Mouse (Mus musculus) cerebellum, postnatal 36 days (tissue): ENCODE results near the gene Dolk.

ENCODE experiments used
- DNase-seq, 2 experiments: peaks; one replicate each; pipeline ENCODE4 v3.0.0; 2021 to 2022; ENCODE audit warnings: mixed read lengths in 2 of 2

The Dolk gene

GRCm38 (mm10) chr2:30266392-30266941, 19.7 kb downstream of the Dolk start:
- DNase-seq: peak in 1 of 2 experiments; percentile 45

GRCm38 (mm10) chr2:30265767-30266253, 20.3 kb downstream of the Dolk start, which contains the start of gene Phyhd1:
TSS of gene Phyhd1 (plus strand) at chr2:30266203.
- peak; percentile 53 to 69 for DNase-seq

GRCm38 (mm10) chr2:30264671-30265519, 21.2 kb downstream of the Dolk start:
- DNase-seq: no peak

- no peak for DNase-seq
Observed at GRCm38 (mm10) chr2:30263811-30264210, 22.3 kb downstream of the Dolk start.

- DNase-seq: peak; percentile 77 to 83
Observed at GRCm38 (mm10) chr2:30262840-30263441, 23.2 kb downstream of the Dolk start.

- no peak for DNase-seq
Observed at GRCm38 (mm10) chr2:30261921-30262839, 24.0 kb downstream of the Dolk start.

GRCm38 (mm10) chr2:30261064-30261736, 24.9 kb downstream of the Dolk start:
- DNase-seq: no peak

GRCm38 (mm10) chr2:30259131-30260064, 26.7 kb downstream of the Dolk start:
- no peak for DNase-seq

GRCm38 (mm10) chr2:30258600-30258999, 27.5 kb downstream of the Dolk start:
- DNase-seq: no peak

- no peak for DNase-seq
Observed at GRCm38 (mm10) chr2:30257699-30258460, 28.3 kb downstream of the Dolk start.

GRCm38 (mm10) chr2:30256616-30257350, 29.4 kb downstream of the Dolk start:
- DNase-seq: no peak

- DNase-seq: no peak
Observed at GRCm38 (mm10) chr2:30255631-30256395, 30.3 kb downstream of the Dolk start.

GRCm38 (mm10) chr2:30253809-30254208, 32.3 kb downstream of the Dolk start:
- DNase-seq: no peak

- no peak for DNase-seq
Observed at GRCm38 (mm10) chr2:30252521-30252920, 33.6 kb downstream of the Dolk start.

GRCm38 (mm10) chr2:30251417-30252104, 34.6 kb downstream of the Dolk start:
- no peak for DNase-seq

GRCm38 (mm10) chr2:30250166-30251128, 35.7 kb downstream of the Dolk start:
- DNase-seq: no peak

- DNase-seq: no peak
Observed at GRCm38 (mm10) chr2:30249182-30249581, 37.0 kb downstream of the Dolk start.
